Mouse (Mus musculus): ENCODE measurements around the gene Sulf2. TPM values are rescaled to one million over a fixed set of nuclear protein-coding genes. Genes with fewer than 3 reads are reported as not detected.

The Sulf2 gene
- total and polyA plus RNA-seq, 3 experiments: not detected

- in situ Hi-C loops (cut with MboI; ENCODE audit: low pct_ligation_motif_present, low pct_unique_long_range_greater_than_20kb, low sequenced_read_pairs) (no loop called here), dilution Hi-C loops (cut with MboI; ENCODE audit: extremely low pct_ligation_motif_present, extremely low pct_unique_long_range_greater_than_20kb, low sequenced_read_pairs) (no loop called here)
- Histone ChIP-seq H3K4me1 (ENCODE audit: control insufficient read depth in 1 of 2, insufficient read depth in 2 of 2) (no peaks in the 10 kb centered on the region), H3K9me3 (replicated peaks; ENCODE audit: low read length) (no peaks in the 10 kb centered on the region), H3K27me3 (replicated peaks) (no peaks in the 10 kb centered on the region), H3K9ac (ENCODE audit: insufficient read depth, low read depth) (no peak overlapping the region), H3K79me2 (replicated peaks; ENCODE audit: control insufficient read depth, extremely low read depth, insufficient read depth, poor library complexity, severe bottlenecking) (no peaks in the 10 kb centered on the region), H3K27ac (ENCODE audit: insufficient read depth, low read depth) (no peak overlapping the region), H3K36me3 (replicated peaks in 1 of 2; ENCODE audit: control insufficient read depth in 1 of 2, insufficient read depth in 1 of 2, low read length in 1 of 2) (peaks cover 79 to 99% of the 10 kb centered on the region in 2 experiments), H3K4me3 (replicated peaks in 1 of 3; ENCODE audit: low read depth in 2 of 3, low read length in 2 of 3, poor library complexity in 1 of 3) (no peak overlapping the region), H3K4me2 (ENCODE audit: insufficient read depth, low read depth, poor library complexity, severe bottlenecking) (no peak overlapping the region)
- no peak for DNase-seq (ENCODE audit: extremely low read depth)
- TF ChIP-seq BHLHE40 (IDR thresholded peaks at IDR 0.05; ENCODE audit: low read depth, low read length) (no peak), TCF12 (IDR thresholded peaks at IDR 0.05; ENCODE audit: low read depth, low read length) (no peak), ETS1 (conservative IDR thresholded peaks at IDR 0.05; ENCODE audit: low read depth, low read length) (no peak), CHD2 (IDR thresholded peaks at IDR 0.05; ENCODE audit: low read length) (no peak), ELF1 (IDR thresholded peaks at IDR 0.05; ENCODE audit: low read depth, low read length) (no peak), MAZ (IDR thresholded peaks at IDR 0.05; ENCODE audit: low read depth, low read length) (no peak), JUND (conservative IDR thresholded peaks at IDR 0.05; ENCODE audit: low read depth, low read length) (no peak), ZC3H11A (IDR thresholded peaks at IDR 0.05; ENCODE audit: low read depth, low read length) (no peak), MAFK (IDR thresholded peaks at IDR 0.05; ENCODE audit: insufficient replicate concordance, low read length) (no peak), MXI1 (IDR thresholded peaks at IDR 0.05; ENCODE audit: low read depth, low read length) (no peak), GABPA (IDR thresholded peaks at IDR 0.05; ENCODE audit: insufficient replicate concordance, low read depth, low read length) (no peak), IRF4 (IDR thresholded peaks at IDR 0.05; ENCODE audit: low read depth, low read length) (no peak), KAT2A (IDR thresholded peaks at IDR 0.05; ENCODE audit: insufficient replicate concordance, low read length) (no peak)
These were observed 103.5 kb downstream of the Sulf2 start for GRCm38 (mm10) chr2:166051966-166052365.

- Histone ChIP-seq H3K4me3 (replicated peaks in 1 of 3; ENCODE audit: low read depth in 2 of 3, low read length in 2 of 3, poor library complexity in 1 of 3) (no peak overlapping the region), H3K36me3 (replicated peaks in 1 of 2; ENCODE audit: control insufficient read depth in 1 of 2, insufficient read depth in 1 of 2, low read length in 1 of 2) (peaks cover 76 to 98% of the 10 kb centered on the region in 2 experiments), H3K9me3 (replicated peaks; ENCODE audit: low read length) (no peaks in the 10 kb centered on the region), H3K4me2 (ENCODE audit: insufficient read depth, low read depth, poor library complexity, severe bottlenecking) (no peak overlapping the region), H3K4me1 (ENCODE audit: control insufficient read depth in 1 of 2, insufficient read depth in 2 of 2) (peaks cover 0 to 3% of the 10 kb centered on the region in 2 experiments; a peak in 1 of 4 replicates), H3K9ac (ENCODE audit: insufficient read depth, low read depth) (no peak overlapping the region), H3K27ac (ENCODE audit: insufficient read depth, low read depth) (no peak overlapping the region), H3K79me2 (replicated peaks; ENCODE audit: control insufficient read depth, extremely low read depth, insufficient read depth, poor library complexity, severe bottlenecking) (no peaks in the 10 kb centered on the region; the same call in 1 of the 2 replicates), H3K27me3 (replicated peaks) (no peaks in the 10 kb centered on the region)
- DNase-seq (ENCODE audit: extremely low read depth): no peak
- dilution Hi-C loops (cut with MboI; ENCODE audit: extremely low pct_ligation_motif_present, extremely low pct_unique_long_range_greater_than_20kb, low sequenced_read_pairs): no loop called here
- in situ Hi-C loops (cut with MboI; ENCODE audit: low pct_ligation_motif_present, low pct_unique_long_range_greater_than_20kb, low sequenced_read_pairs): no loop called here
- no peak for TF ChIP-seq CTCF (conservative IDR thresholded peaks at IDR 0.05 in 1 of 2, IDR thresholded peaks at IDR 0.05 in 1 of 2; ENCODE audit: low read depth in 2 of 2, low read length in 2 of 2)
- no peak for TF ChIP-seq ZNF384 (IDR thresholded peaks at IDR 0.05; ENCODE audit: low read depth, low read length)
- no peak for TF ChIP-seq POLR2A (IDR thresholded peaks at IDR 0.05; ENCODE audit: low read depth, low read length)
- TF ChIP-seq BHLHE40 (IDR thresholded peaks at IDR 0.05; ENCODE audit: low read depth, low read length): no peak
- no peak for TF ChIP-seq POLR2AphosphoS2 (IDR thresholded peaks at IDR 0.05; ENCODE audit: low read depth, low read length)
- TF ChIP-seq TCF12 (IDR thresholded peaks at IDR 0.05; ENCODE audit: low read depth, low read length): no peak
- TF ChIP-seq JUND (conservative IDR thresholded peaks at IDR 0.05; ENCODE audit: low read depth, low read length): no peak
- no peak for TF ChIP-seq PAX5 (IDR thresholded peaks at IDR 0.05; ENCODE audit: low read length)
- TF ChIP-seq ELF1 (IDR thresholded peaks at IDR 0.05; ENCODE audit: low read depth, low read length): no peak
- no peak for TF ChIP-seq CHD2 (IDR thresholded peaks at IDR 0.05; ENCODE audit: low read length)
- no peak for TF ChIP-seq E2F4 (IDR thresholded peaks at IDR 0.05; ENCODE audit: insufficient replicate concordance, low read depth, low read length)
- TF ChIP-seq SMC3 (IDR thresholded peaks at IDR 0.05; ENCODE audit: low read depth, low read length): no peak
- no peak for TF ChIP-seq EP300 (IDR thresholded peaks at IDR 0.05; ENCODE audit: low read length)
- no peak for TF ChIP-seq NRF1 (IDR thresholded peaks at IDR 0.05; ENCODE audit: low read depth, low read length)
These were observed 104.0 kb downstream of the Sulf2 start for GRCm38 (mm10) chr2:166051421-166051820.
